Mouse (Mus musculus): ENCODE data around the gene Siah1a. TPM values are rescaled to one million over a fixed set of nuclear protein-coding genes. Genes with fewer than 3 reads are reported as not detected.

The Siah1a gene
- polyA plus RNA-seq, 1 experiment from 2014 or later = 38.3 TPM

GRCm38 (mm10) chr8:86765669-86766068 lies 19.9 kb upstream of the Siah1a start:
- ATAC-seq (ENCODE audit: insufficient number of reproducible peaks, low FRiP score) = no peak
- Histone ChIP-seq H3K4me1 (replicated peaks) (peaks cover 6% of the 10 kb centered on the region), H3K9ac (no peak overlapping the region), H3K27me3 (replicated peaks) (no peaks in the 10 kb centered on the region; the same call in 1 of the 2 replicates), H3K27ac (ENCODE audit: poor library complexity, severe bottlenecking) (no peak overlapping the region), H3K4me2 (no peak overlapping the region), H3K4me3 (no peak overlapping the region), H3K9me3 (replicated peaks) (no peaks in the 10 kb centered on the region), H3K36me3 (no peaks in the 10 kb centered on the region)
- WGBS = 83% methylated on average over 8 of the region's 8 CpGs

GRCm38 (mm10) chr8:86765155-86765554 lies 19.4 kb upstream of the Siah1a start:
- 84% methylated on average over 10 of the region's 10 CpGs for WGBS
- Histone ChIP-seq H3K4me1 (replicated peaks) (peaks cover 6% of the 10 kb centered on the region), H3K27me3 (replicated peaks) (no peaks in the 10 kb centered on the region; the same call in 1 of the 2 replicates), H3K4me2 (no peak overlapping the region), H3K9me3 (replicated peaks) (no peaks in the 10 kb centered on the region), H3K27ac (ENCODE audit: poor library complexity, severe bottlenecking) (no peak overlapping the region), H3K36me3 (no peaks in the 10 kb centered on the region), H3K4me3 (no peak overlapping the region), H3K9ac (no peak overlapping the region)
- ATAC-seq (ENCODE audit: insufficient number of reproducible peaks, low FRiP score) = no peak

GRCm38 (mm10) chr8:86762806-86763205 lies 17.1 kb upstream of the Siah1a start:
- H3K4me2 ChIP-seq = no peak overlapping the region
- H3K4me1 ChIP-seq (replicated peaks) = peaks cover 5% of the 10 kb centered on the region; the same call in 1 of the 2 replicates
- no peak for ATAC-seq (ENCODE audit: insufficient number of reproducible peaks, low FRiP score)
- H3K27ac ChIP-seq (ENCODE audit: poor library complexity, severe bottlenecking) = no peak overlapping the region
- H3K36me3 ChIP-seq = no peaks in the 10 kb centered on the region
- 72% methylated on average over 5 of the region's 5 CpGs for WGBS
- no peaks in the 10 kb centered on the region; the same call in 1 of the 2 replicates for H3K27me3 ChIP-seq (replicated peaks)
- H3K4me3 ChIP-seq = no peak overlapping the region
- H3K9me3 ChIP-seq (replicated peaks) = no peaks in the 10 kb centered on the region
- H3K9ac ChIP-seq = no peak overlapping the region

- H3K27me3 ChIP-seq (replicated peaks) = no peaks in the 10 kb centered on the region; the same call in 1 of the 2 replicates
- H3K4me1 ChIP-seq (replicated peaks) = peaks cover 10% of the 10 kb centered on the region; the same call in 1 of the 2 replicates
- ATAC-seq (ENCODE audit: insufficient number of reproducible peaks, low FRiP score) = no peak
- H3K9me3 ChIP-seq (replicated peaks) = no peaks in the 10 kb centered on the region
- H3K36me3 ChIP-seq = no peaks in the 10 kb centered on the region
- no peak overlapping the region for H3K4me2 ChIP-seq
- H3K27ac ChIP-seq (ENCODE audit: poor library complexity, severe bottlenecking) = no peak overlapping the region
- 71% methylated on average over 6 of the region's 6 CpGs for WGBS
- no peak overlapping the region for H3K9ac ChIP-seq
- no peak overlapping the region for H3K4me3 ChIP-seq
Measured at GRCm38 (mm10) chr8:86760746-86761145, 15.0 kb upstream of the Siah1a start.

GRCm38 (mm10) chr8:86759090-86759491 lies 13.4 kb upstream of the Siah1a start:
- peaks cover 10% of the 10 kb centered on the region; the same call in 1 of the 2 replicates for H3K4me1 ChIP-seq (replicated peaks)

GRCm38 (mm10) chr8:86758651-86759050 lies 12.9 kb upstream of the Siah1a start:
- WGBS = 63% methylated on average over 3 of the region's 3 CpGs
- Histone ChIP-seq H3K27me3 (replicated peaks) (no peaks in the 10 kb centered on the region; the same call in 1 of the 2 replicates), H3K4me1 (replicated peaks) (peaks cover 10% of the 10 kb centered on the region; the same call in 1 of the 2 replicates), H3K27ac (ENCODE audit: poor library complexity, severe bottlenecking) (no peak overlapping the region), H3K4me2 (no peak overlapping the region), H3K9ac (no peak overlapping the region), H3K4me3 (no peak overlapping the region), H3K36me3 (no peaks in the 10 kb centered on the region), H3K9me3 (replicated peaks) (no peaks in the 10 kb centered on the region)
- ATAC-seq (ENCODE audit: insufficient number of reproducible peaks, low FRiP score) = no peak

More at GRCm38 (mm10) chr8:86759090-86759491, 13.4 kb upstream of the Siah1a start:
- no peak overlapping the region for H3K4me3 ChIP-seq
- WGBS = 22% methylated on average over 4 of the region's 4 CpGs
- peak; percentile 73 for ATAC-seq (ENCODE audit: insufficient number of reproducible peaks, low FRiP score)
- H3K4me2 ChIP-seq = no peak overlapping the region
- H3K9ac ChIP-seq = no peak overlapping the region
- H3K36me3 ChIP-seq = no peaks in the 10 kb centered on the region
- H3K27ac ChIP-seq (ENCODE audit: poor library complexity, severe bottlenecking) = no peak overlapping the region
- H3K9me3 ChIP-seq (replicated peaks) = no peaks in the 10 kb centered on the region
- H3K27me3 ChIP-seq (replicated peaks) = no peaks in the 10 kb centered on the region; the same call in 1 of the 2 replicates

- Histone ChIP-seq H3K36me3 (no peaks in the 10 kb centered on the region), H3K9ac (no peak overlapping the region; the same call in 1 of the 2 replicates), H3K4me1 (replicated peaks) (peaks cover 10% of the 10 kb centered on the region; the same call in 1 of the 2 replicates), H3K27ac (ENCODE audit: poor library complexity, severe bottlenecking) (no peak overlapping the region), H3K9me3 (replicated peaks) (no peaks in the 10 kb centered on the region), H3K4me3 (no peak overlapping the region), H3K4me2 (peak overlapping the region; percentile 49), H3K27me3 (replicated peaks) (no peaks in the 10 kb centered on the region)
- no peak for ATAC-seq (ENCODE audit: insufficient number of reproducible peaks, low FRiP score)
- 35% methylated on average over 23 of the region's 23 CpGs for WGBS
Measured at GRCm38 (mm10) chr8:86756948-86757733, 11.4 kb upstream of the Siah1a start.

- no peak overlapping the region for H3K27ac ChIP-seq (ENCODE audit: poor library complexity, severe bottlenecking)
- H3K4me3 ChIP-seq = no peak overlapping the region
- no peaks in the 10 kb centered on the region for H3K27me3 ChIP-seq (replicated peaks)
- H3K9me3 ChIP-seq (replicated peaks) = no peaks in the 10 kb centered on the region
- no peaks in the 10 kb centered on the region for H3K4me1 ChIP-seq (replicated peaks)
- H3K9ac ChIP-seq = no peak overlapping the region
- H3K36me3 ChIP-seq = no peaks in the 10 kb centered on the region
- ATAC-seq (ENCODE audit: insufficient number of reproducible peaks, low FRiP score) = no peak
- no peak overlapping the region for H3K4me2 ChIP-seq
- WGBS = 36% methylated on average over 2 of the region's 2 CpGs
Measured at GRCm38 (mm10) chr8:86749842-86750241, 4.1 kb upstream of the Siah1a start.

- H3K36me3 ChIP-seq = no peaks in the 10 kb centered on the region
- H3K4me3 ChIP-seq = peak overlapping the region; percentile 91
- peaks cover 19% of the 10 kb centered on the region for H3K4me1 ChIP-seq (replicated peaks)
- peak overlapping the region; percentile 81 for H3K4me2 ChIP-seq
- H3K9me3 ChIP-seq (replicated peaks) = no peaks in the 10 kb centered on the region
- ATAC-seq (ENCODE audit: insufficient number of reproducible peaks, low FRiP score) = no peak
- peak overlapping the region; percentile 98 for H3K27ac ChIP-seq (ENCODE audit: poor library complexity, severe bottlenecking)
- 3% methylated on average over 11 of the region's 11 CpGs for WGBS
- H3K9ac ChIP-seq = peak overlapping the region; percentile 96
- no peaks in the 10 kb centered on the region for H3K27me3 ChIP-seq (replicated peaks)
Measured at GRCm38 (mm10) chr8:86746511-86746910, 777 bp upstream of the Siah1a start.

- peak overlapping the region; percentile 81 for H3K4me2 ChIP-seq
- peak overlapping the region; percentile 96 for H3K9ac ChIP-seq
- H3K4me3 ChIP-seq = peak overlapping the region; percentile 91
- 0% methylated on average over 66 of the region's 70 CpGs for WGBS
- H3K4me1 ChIP-seq (replicated peaks) = peaks cover 22% of the 10 kb centered on the region
- peak; percentile 91 for ATAC-seq (ENCODE audit: insufficient number of reproducible peaks, low FRiP score)
- H3K27me3 ChIP-seq (replicated peaks) = no peaks in the 10 kb centered on the region
- no peaks in the 10 kb centered on the region for H3K9me3 ChIP-seq (replicated peaks)
- peak overlapping the region; percentile 98 for H3K27ac ChIP-seq (ENCODE audit: poor library complexity, severe bottlenecking)
- no peaks in the 10 kb centered on the region for H3K36me3 ChIP-seq
Measured at GRCm38 (mm10) chr8:86745935-86746441, 254 bp upstream of the Siah1a start.
